Mouse (Mus musculus): ENCODE measurements around the gene Nlgn1. TPM values are rescaled to one million over a fixed set of nuclear protein-coding genes. Genes with fewer than 3 reads are reported as not detected.

Nlgn1 gene
- polyA plus RNA-seq, 1 experiment, result not detected

DNA sequence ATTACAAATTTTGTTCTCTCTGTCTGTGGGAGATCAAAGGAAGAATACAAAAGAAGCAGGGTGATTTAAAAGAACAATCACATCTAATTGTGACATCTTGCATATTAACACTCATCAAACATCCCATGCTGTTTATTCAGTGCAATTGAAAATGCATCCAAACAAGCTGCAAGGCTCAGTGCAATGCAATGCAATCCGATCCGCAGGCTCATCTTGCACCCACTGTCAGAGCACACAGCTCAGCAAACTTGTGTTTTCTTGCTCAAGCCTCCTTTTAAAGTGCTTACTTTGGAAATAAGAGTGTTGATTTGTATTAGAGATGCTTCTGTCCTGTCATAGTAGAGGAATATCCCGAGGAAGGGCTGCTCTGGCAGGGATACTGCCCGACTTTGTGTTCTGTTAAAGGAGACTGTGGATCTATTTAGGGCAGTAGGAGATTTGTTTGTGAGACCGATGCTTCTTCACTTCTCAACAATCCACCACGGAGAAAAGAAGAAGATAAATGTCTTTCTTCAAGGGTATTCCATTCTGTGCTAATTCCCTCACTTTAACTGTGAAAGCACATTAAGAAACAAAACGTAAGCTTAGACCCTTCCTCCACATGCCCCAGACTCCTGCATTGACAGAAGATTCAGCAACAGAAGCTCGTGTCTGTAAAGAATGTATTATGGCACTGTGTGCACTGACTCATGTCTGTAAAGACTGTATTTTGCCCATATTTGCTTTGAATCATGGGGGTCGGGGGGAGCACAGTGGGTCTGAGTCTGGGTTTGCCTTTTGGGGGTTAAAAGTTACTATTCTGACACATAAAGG is 197.2 kb downstream of the Nlgn1 start:
- H3K4me1 ChIP-seq (ENCODE audit: control insufficient read depth, insufficient read depth, low read length), result no peaks in the 10 kb centered on the region
- TF ChIP-seq POLR2A (IDR thresholded peaks at IDR 0.05; ENCODE audit: insufficient read depth, low read depth, low read length) (no peak), CTCF (IDR thresholded peaks at IDR 0.05; ENCODE audit: insufficient read depth, low read depth, low read length) (no peak)
- no peak overlapping the region for H3K4me3 ChIP-seq (ENCODE audit: insufficient read depth, low read depth, low read length)
- H3K27ac ChIP-seq (ENCODE audit: insufficient read depth, low read depth, low read length), result no peak overlapping the region
- 44% methylated on average over 9 of the region's 9 CpGs for WGBS

DNA sequence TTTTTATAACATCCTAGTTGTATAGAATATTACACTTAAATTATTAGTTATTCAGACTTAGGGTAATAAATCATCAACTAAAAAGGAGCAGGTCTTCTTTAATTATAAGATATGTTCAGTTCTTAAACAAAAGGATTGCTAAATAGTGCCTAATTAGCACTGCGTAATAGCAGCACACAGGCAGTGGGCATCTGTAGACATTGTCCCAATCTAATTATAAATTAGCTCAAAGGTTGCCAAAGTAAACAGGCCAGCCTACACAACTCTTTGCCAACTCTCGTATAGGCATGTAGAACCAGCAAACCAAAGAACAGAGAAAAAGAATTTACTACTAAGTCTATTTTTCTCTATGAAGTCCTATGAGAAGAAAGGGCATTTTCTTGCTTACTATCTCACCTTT is 201.3 kb downstream of the Nlgn1 start:
- no peaks in the 10 kb centered on the region for H3K4me1 ChIP-seq (ENCODE audit: control insufficient read depth, insufficient read depth, low read length)
- H3K4me3 ChIP-seq (ENCODE audit: insufficient read depth, low read depth, low read length), result no peak overlapping the region
- TF ChIP-seq CTCF (IDR thresholded peaks at IDR 0.05; ENCODE audit: insufficient read depth, low read depth, low read length) (no peak), POLR2A (IDR thresholded peaks at IDR 0.05; ENCODE audit: insufficient read depth, low read depth, low read length) (no peak)
- H3K27ac ChIP-seq (ENCODE audit: insufficient read depth, low read depth, low read length), result no peak overlapping the region
- WGBS, result 29% methylated on average over 2 of the region's 2 CpGs

DNA sequence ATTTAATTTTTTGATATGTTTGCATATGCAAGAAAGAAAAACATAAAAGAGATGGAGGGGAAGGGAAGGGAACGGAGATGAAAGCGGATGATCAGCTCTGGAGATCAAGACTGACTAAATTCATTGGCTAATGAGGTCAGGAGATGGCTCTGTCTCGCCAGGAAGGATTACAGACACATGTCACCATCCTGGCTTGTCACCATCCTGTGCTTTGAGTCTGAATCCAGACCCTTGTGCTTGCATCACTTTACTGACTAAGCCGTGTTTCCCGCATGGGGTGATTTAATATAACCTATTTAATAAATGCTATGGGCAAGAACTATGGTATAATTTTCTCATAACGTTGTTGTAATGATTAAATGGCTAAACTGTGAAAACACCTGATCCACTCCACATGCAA is 202.8 kb downstream of the Nlgn1 start:
- Histone ChIP-seq H3K4me3 (ENCODE audit: insufficient read depth, low read depth, low read length) (no peak overlapping the region), H3K27ac (ENCODE audit: insufficient read depth, low read depth, low read length) (no peak overlapping the region), H3K4me1 (ENCODE audit: control insufficient read depth, insufficient read depth, low read length) (no peaks in the 10 kb centered on the region)
- no peak for TF ChIP-seq CTCF (IDR thresholded peaks at IDR 0.05; ENCODE audit: insufficient read depth, low read depth, low read length)
- WGBS, result 89% methylated on average over 6 of the region's 6 CpGs

DNA sequence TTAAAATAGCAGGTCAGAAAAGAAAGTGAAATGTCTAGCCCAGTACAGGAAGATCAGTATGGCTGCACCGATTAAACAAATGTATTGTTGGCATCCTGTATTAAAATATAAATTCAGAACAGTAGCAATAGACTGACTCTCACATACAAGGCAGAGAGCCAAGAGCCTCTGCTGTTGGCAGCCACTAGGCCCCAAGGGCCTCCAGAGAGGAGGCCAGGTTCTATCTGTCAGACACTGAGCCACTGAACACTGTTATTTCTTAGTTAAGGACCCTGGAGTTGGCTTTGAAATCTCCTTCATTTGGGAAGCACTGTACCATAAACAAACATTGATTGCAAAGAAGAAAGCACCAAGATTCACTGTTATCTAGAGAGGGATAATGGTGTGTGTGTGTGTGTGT is 215.2 kb downstream of the Nlgn1 start:
- Histone ChIP-seq H3K4me1 (ENCODE audit: control insufficient read depth, insufficient read depth, low read length) (no peaks in the 10 kb centered on the region), H3K4me3 (ENCODE audit: insufficient read depth, low read depth, low read length) (no peak overlapping the region), H3K27ac (ENCODE audit: insufficient read depth, low read depth, low read length) (no peak overlapping the region)
- TF ChIP-seq POLR2A (IDR thresholded peaks at IDR 0.05; ENCODE audit: insufficient read depth, low read depth, low read length) (no peak), CTCF (IDR thresholded peaks at IDR 0.05; ENCODE audit: insufficient read depth, low read depth, low read length) (no peak)
- 74% methylated on average over 1 of the region's 1 CpGs for WGBS

DNA sequence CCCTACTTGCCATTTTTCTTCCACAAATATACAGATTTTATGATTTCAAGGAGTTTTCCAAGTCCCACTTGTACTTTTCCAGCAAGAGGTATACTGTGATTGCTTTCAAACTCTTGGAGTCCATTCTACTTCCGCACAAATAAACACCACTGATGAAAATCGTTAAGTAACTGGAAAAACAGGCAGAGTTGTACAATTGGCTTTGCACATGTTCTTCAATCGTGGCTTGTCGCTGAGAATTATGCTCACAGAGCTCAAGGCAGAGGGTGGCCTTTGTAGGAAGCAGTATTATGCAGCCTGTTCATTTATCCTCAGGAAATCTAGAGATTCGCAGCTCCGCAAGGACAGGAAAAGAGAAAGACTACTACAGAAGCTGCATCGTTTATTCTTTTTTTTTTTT is 225.9 kb downstream of the Nlgn1 start:
- WGBS, result 52% methylated on average over 7 of the region's 7 CpGs
- H3K27ac ChIP-seq (ENCODE audit: insufficient read depth, low read depth, low read length), result no peak overlapping the region
- H3K4me3 ChIP-seq (ENCODE audit: insufficient read depth, low read depth, low read length), result no peak overlapping the region
- no peaks in the 10 kb centered on the region for H3K4me1 ChIP-seq (ENCODE audit: control insufficient read depth, insufficient read depth, low read length)
- TF ChIP-seq CTCF (IDR thresholded peaks at IDR 0.05; ENCODE audit: insufficient read depth, low read depth, low read length) (no peak), POLR2A (IDR thresholded peaks at IDR 0.05; ENCODE audit: insufficient read depth, low read depth, low read length) (no peak)

DNA sequence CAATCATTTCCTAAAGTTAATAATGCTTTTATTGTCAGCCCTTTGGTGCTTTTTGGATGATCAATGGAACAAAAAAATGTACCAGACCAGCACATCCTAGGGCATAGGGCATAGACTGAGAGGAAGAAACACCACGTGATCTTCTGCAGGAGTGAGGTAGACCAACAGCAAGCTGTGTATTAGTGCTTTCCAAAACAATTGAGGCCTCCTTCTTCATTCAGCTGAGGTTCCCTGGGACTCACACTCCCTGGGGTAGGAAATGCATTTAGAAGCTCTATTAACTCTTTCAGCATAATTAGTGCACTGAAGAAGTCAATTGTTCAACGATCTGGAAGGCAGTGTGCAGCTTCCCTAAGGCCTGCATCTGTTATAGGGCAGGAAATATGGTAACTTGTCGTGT is 226.7 kb downstream of the Nlgn1 start:
- TF ChIP-seq POLR2A (IDR thresholded peaks at IDR 0.05; ENCODE audit: insufficient read depth, low read depth, low read length), result no peak
- TF ChIP-seq CTCF (IDR thresholded peaks at IDR 0.05; ENCODE audit: insufficient read depth, low read depth, low read length), result no peak
- no peaks in the 10 kb centered on the region for H3K4me1 ChIP-seq (ENCODE audit: control insufficient read depth, insufficient read depth, low read length)
- H3K27ac ChIP-seq (ENCODE audit: insufficient read depth, low read depth, low read length), result no peak overlapping the region
- WGBS, result 55% methylated on average over 3 of the region's 3 CpGs
- no peak overlapping the region for H3K4me3 ChIP-seq (ENCODE audit: insufficient read depth, low read depth, low read length)

DNA sequence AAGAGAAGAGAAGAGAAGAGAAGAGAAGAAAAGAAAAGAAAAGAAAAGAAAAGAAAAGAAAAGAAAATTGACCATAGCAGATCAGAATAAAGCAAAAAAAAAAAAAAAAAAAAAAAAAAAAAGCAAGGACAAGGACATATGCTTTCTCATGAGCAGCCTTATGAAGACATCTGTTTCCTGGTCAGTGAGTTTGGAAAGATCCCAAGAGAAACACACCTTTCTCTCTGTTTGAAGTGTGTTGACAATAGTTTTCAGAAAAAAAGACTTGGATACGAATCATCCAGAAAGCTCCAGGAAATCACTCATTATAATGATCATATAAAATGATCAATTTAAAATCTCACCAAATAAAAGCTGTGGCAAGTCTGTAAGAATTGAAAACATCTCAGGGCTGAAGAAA is 230.0 kb downstream of the Nlgn1 start:
- Histone ChIP-seq H3K4me3 (ENCODE audit: insufficient read depth, low read depth, low read length) (no peak overlapping the region), H3K27ac (ENCODE audit: insufficient read depth, low read depth, low read length) (no peak overlapping the region), H3K4me1 (ENCODE audit: control insufficient read depth, insufficient read depth, low read length) (no peaks in the 10 kb centered on the region)
- 87% methylated on average over 1 of the region's 1 CpGs for WGBS
- TF ChIP-seq POLR2A (IDR thresholded peaks at IDR 0.05; ENCODE audit: insufficient read depth, low read depth, low read length), result no peak
- no peak for TF ChIP-seq CTCF (IDR thresholded peaks at IDR 0.05; ENCODE audit: insufficient read depth, low read depth, low read length)

DNA sequence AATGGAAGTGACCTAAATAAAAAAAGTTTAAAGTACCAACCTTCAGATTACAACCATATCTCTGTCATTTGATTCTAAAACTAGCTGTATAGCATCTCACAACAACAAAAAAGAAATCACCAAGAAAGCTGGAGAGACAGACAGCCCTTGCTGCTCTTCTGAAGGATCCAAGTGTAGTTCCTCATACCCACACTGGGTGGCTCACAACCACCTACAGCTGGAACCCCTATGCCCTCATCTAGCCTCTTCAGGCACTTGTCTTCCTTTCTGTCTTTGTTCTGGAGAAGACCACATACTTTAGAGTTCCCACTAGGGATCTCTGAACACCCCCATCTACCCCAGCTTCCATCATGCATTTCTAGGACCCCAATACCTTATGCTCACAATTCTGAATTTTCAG is 236.7 kb downstream of the Nlgn1 start:
- TF ChIP-seq CTCF (IDR thresholded peaks at IDR 0.05; ENCODE audit: insufficient read depth, low read depth, low read length), result no peak
- no peak for TF ChIP-seq POLR2A (IDR thresholded peaks at IDR 0.05; ENCODE audit: insufficient read depth, low read depth, low read length)
- Histone ChIP-seq H3K27ac (ENCODE audit: insufficient read depth, low read depth, low read length) (no peak overlapping the region), H3K4me1 (ENCODE audit: control insufficient read depth, insufficient read depth, low read length) (no peaks in the 10 kb centered on the region), H3K4me3 (ENCODE audit: insufficient read depth, low read depth, low read length) (no peak overlapping the region)

DNA sequence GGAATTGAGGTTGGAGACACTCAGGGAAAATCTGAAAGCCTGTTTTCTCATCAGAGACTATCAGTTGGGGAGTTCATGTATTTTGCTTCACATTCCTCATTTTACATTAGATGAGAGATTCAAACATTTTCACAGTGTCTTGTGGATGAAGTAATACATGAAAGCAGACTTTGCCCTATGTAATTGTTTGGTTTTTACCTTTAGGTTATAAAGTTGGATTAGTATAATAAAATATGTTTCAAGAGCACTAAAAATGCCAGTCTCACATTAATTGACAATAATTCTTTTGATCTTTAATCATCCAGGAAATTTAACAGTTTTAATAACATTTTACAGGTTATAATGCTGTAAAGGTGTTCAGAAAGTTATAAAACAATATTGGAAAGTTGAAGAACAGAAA is 262.9 kb downstream of the Nlgn1 start:
- Histone ChIP-seq H3K27ac (ENCODE audit: insufficient read depth, low read depth, low read length) (no peak overlapping the region), H3K4me1 (ENCODE audit: control insufficient read depth, insufficient read depth, low read length) (no peaks in the 10 kb centered on the region), H3K4me3 (ENCODE audit: insufficient read depth, low read depth, low read length) (no peak overlapping the region)
- TF ChIP-seq POLR2A (IDR thresholded peaks at IDR 0.05; ENCODE audit: insufficient read depth, low read depth, low read length) (no peak), CTCF (IDR thresholded peaks at IDR 0.05; ENCODE audit: insufficient read depth, low read depth, low read length) (no peak)

DNA sequence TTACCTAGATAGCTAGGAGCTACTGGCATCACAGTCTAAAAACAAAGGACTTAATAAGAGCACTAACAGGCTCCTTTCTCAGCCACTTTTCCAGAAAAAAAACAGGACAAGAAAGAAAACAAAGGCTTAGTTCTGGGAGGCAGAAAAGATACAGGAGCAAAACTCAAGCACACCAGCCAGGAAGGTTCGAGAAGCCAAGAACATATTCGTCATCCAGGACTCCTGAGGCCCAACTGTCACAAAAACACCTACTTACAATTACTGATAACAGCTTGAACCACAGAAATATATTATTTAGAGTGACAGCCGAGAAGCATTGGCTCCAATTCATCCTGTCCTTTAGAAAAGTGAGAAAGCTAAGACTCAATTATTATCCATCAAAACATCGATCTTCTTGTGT is 281.5 kb downstream of the Nlgn1 start:
- H3K27ac ChIP-seq (ENCODE audit: insufficient read depth, low read depth, low read length), result no peak overlapping the region
- TF ChIP-seq POLR2A (IDR thresholded peaks at IDR 0.05; ENCODE audit: insufficient read depth, low read depth, low read length) (no peak), CTCF (IDR thresholded peaks at IDR 0.05; ENCODE audit: insufficient read depth, low read depth, low read length) (no peak)
- 62% methylated on average over 4 of the region's 4 CpGs for WGBS
- H3K4me1 ChIP-seq (ENCODE audit: control insufficient read depth, insufficient read depth, low read length), result no peaks in the 10 kb centered on the region
- H3K4me3 ChIP-seq (ENCODE audit: insufficient read depth, low read depth, low read length), result no peak overlapping the region
